Mouse (Mus musculus): ENCODE measurements around the gene Nsun7. TPM values are rescaled to one million over a fixed set of nuclear protein-coding genes. Genes with fewer than 3 reads are reported as not detected.
A peak's percentile ranks its signal among the peaks of the same experiment; 100 is the strongest.

Nsun7 gene
- polyA plus RNA-seq, 1 experiment: 5.0 TPM

DNA sequence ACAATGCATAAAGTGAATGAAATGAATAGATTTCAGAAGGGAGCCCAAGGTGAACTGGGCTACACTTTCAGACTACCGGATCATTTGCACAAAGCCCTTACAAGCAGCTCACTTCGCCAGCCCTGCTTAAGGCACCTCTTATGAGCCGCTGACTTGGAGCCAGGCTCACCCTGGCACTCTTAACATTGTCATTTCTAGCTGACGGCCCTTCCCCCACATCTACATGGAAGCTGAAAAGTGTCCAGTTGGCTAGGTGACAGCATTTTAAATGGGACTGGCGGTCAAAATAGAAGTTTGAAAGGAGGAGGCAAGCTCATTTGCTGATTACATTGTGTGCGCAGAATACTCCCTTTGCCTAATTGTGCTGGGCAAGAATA, 78.3 kb downstream of the Nsun7 start:
- DNase-seq (ENCODE audit: low read depth): peak; percentile 96
- TF ChIP-seq POLR2A (IDR thresholded peaks at IDR 0.05; ENCODE audit: borderline replicate concordance, extremely low read depth, insufficient read depth, insufficient read length, poor library complexity, severe bottlenecking): no peak
- no peak for TF ChIP-seq CTCF (IDR thresholded peaks at IDR 0.05; ENCODE audit: borderline replicate concordance, extremely low read depth, insufficient read depth, insufficient read length)

DNA sequence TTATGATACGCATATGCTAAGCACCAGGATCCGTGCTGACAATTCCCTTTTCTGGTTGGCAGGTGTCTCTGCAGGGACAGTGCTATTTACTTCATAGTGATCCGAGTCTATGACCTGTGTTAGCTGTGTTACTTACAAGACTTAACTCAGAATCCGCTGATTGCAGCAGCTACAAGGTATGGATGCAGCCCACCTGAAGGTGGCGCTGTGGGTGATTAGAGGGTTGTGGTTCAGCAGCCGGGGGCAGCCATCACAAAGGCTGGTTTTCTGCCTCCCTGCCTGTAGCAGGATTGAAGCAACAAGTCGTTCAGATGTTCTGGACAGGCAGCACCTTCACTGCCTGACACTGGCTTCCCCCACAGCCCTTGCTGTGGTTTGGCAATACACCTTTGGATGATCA, 78.9 kb downstream of the Nsun7 start:
- peak; percentile 75 for DNase-seq (ENCODE audit: low read depth)
- TF ChIP-seq POLR2A (IDR thresholded peaks at IDR 0.05; ENCODE audit: borderline replicate concordance, extremely low read depth, insufficient read depth, insufficient read length, poor library complexity, severe bottlenecking) (no peak), CTCF (IDR thresholded peaks at IDR 0.05; ENCODE audit: borderline replicate concordance, extremely low read depth, insufficient read depth, insufficient read length) (peak; percentile 58)

DNA sequence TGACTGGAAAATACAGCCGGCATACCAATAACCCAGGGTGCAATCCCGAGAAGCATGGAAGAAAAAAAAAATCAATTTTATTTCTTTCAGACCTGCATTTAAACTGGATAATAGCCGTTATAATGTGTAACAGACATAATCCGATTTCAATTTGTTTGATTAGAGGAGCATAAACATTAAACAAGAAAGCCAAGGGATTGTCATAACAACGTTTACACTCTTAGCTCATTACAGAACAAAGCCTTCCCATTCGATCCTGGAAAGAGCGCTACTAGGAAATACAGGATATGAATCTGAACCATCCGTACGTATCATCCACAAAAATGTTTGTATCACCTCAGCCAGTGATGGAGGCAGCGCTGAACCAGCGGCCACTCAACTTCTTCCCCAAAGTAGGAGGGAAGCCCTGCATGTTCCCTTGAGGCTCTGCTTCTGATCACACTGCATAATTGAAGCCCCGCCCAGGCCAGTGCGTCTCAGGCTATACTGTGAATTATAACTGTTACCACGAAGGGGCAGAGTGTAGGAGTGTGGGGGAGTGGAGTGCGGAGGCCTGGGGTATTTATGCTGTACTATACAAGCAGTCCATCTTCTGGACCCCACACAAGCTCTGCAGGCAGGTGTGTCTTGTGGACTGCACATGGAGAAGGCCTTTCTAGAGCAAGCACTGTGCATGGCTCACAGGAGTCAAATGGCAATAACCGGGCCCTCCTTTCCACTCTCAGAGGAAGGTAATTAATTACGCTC, 80.8 kb downstream of the Nsun7 start:
- peak; percentile 59 for DNase-seq (ENCODE audit: low read depth)
- no peak for TF ChIP-seq CTCF (IDR thresholded peaks at IDR 0.05; ENCODE audit: borderline replicate concordance, extremely low read depth, insufficient read depth, insufficient read length)
- TF ChIP-seq POLR2A (IDR thresholded peaks at IDR 0.05; ENCODE audit: borderline replicate concordance, extremely low read depth, insufficient read depth, insufficient read length, poor library complexity, severe bottlenecking): no peak

DNA sequence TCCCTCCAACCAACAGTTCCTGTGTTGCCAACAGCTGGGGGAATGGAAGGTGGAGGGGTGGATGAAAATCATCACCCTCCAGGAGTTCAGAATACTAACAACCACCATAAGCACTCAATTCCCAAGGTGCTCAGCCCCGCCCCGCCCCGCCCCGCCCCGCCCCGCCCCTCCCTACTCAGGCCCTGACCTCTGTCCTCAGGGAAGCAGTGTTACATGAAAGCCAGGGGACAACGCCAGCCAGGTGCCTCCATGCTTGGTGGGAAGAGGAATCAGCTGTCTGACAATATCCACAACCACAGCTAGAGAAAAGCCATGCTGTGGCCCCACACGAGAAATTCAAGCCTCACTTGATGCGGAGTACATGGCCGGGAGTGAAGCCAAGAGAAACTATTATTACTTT, 82.2 kb downstream of the Nsun7 start:
- no peak for DNase-seq (ENCODE audit: low read depth)
- no peak for TF ChIP-seq CTCF (IDR thresholded peaks at IDR 0.05; ENCODE audit: borderline replicate concordance, extremely low read depth, insufficient read depth, insufficient read length)
- no peak for TF ChIP-seq POLR2A (IDR thresholded peaks at IDR 0.05; ENCODE audit: borderline replicate concordance, extremely low read depth, insufficient read depth, insufficient read length, poor library complexity, severe bottlenecking)

- no peak for TF ChIP-seq CTCF (IDR thresholded peaks at IDR 0.05; ENCODE audit: borderline replicate concordance, extremely low read depth, insufficient read depth, insufficient read length)
- TF ChIP-seq POLR2A (IDR thresholded peaks at IDR 0.05; ENCODE audit: borderline replicate concordance, extremely low read depth, insufficient read depth, insufficient read length, poor library complexity, severe bottlenecking): no peak
- no peak for DNase-seq (ENCODE audit: low read depth)
Measured at GRCm38 (mm10) chr5:66342285-66342684, 82.6 kb downstream of the Nsun7 start.

DNA sequence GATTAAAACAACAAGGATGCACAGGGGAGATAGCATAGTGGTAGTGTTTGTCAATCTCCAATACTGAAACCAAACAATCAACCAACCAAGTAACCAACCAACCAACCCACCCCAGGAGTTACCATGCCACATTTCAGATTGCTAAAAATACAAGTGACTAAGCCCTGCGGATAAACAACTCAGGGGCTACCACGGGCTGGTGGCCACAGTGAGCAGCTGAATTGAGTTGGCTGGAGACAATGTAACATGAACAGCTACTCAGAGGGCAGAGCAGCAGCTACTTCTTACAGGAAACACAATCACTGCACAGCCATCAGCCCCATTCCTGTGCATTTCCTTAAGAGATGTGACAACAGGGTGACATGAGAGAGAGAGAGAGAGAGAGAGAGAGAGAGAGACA, 84.5 kb downstream of the Nsun7 start:
- no peak for DNase-seq (ENCODE audit: low read depth)
- no peak for TF ChIP-seq POLR2A (IDR thresholded peaks at IDR 0.05; ENCODE audit: borderline replicate concordance, extremely low read depth, insufficient read depth, insufficient read length, poor library complexity, severe bottlenecking)
- no peak for TF ChIP-seq CTCF (IDR thresholded peaks at IDR 0.05; ENCODE audit: borderline replicate concordance, extremely low read depth, insufficient read depth, insufficient read length)

- TF ChIP-seq CTCF (IDR thresholded peaks at IDR 0.05; ENCODE audit: borderline replicate concordance, extremely low read depth, insufficient read depth, insufficient read length) (no peak), POLR2A (IDR thresholded peaks at IDR 0.05; ENCODE audit: borderline replicate concordance, extremely low read depth, insufficient read depth, insufficient read length, poor library complexity, severe bottlenecking) (no peak)
- DNase-seq (ENCODE audit: low read depth): no peak
Measured at GRCm38 (mm10) chr5:66345140-66345539, 85.4 kb downstream of the Nsun7 start.

DNA sequence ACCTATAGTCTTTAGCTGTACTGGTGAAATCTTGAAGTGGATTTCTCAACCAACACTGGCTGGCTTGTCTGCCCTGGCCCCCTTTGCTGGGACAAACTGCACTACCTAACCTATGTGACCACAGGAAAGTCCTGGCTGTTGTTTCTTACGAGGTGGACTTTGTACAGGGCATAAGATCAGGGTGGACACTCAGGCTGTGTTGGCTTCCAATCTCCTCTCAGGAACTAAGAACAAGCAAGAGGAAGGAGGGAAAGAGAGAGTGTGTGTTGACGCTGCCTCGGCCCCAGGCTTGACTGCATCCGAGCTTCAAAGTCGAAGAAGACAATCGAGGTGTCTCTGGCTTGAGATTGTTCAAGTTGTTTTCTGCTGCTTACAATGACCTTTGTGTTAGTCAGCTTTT, 87.1 kb downstream of the Nsun7 start:
- TF ChIP-seq POLR2A (IDR thresholded peaks at IDR 0.05; ENCODE audit: borderline replicate concordance, extremely low read depth, insufficient read depth, insufficient read length, poor library complexity, severe bottlenecking) (no peak), CTCF (IDR thresholded peaks at IDR 0.05; ENCODE audit: borderline replicate concordance, extremely low read depth, insufficient read depth, insufficient read length) (no peak)
- no peak for DNase-seq (ENCODE audit: low read depth)

Other genes starting within 250 kb of the Nsun7 start
- 1.4 and 3.7 TPM in 2 replicates for gene Rbm47, start 86.8 kb upstream of the Nsun7 start, polyA plus RNA-seq (2012; rRNA removed)